ENCODE assay signal across 10 mouse cellular contexts in genomic region chr2:126782433-126782832, GRCm38 (mm10). TPM values are rescaled to one million over a fixed set of nuclear protein-coding genes. Genes with fewer than 3 reads are reported as not detected.
DNase-seq lines count a peak whose midpoint lies in the region; ATAC-seq lines count a peak whose summit lies in the region.
"Had no signal": no experiment of that assay in that cellular context is flagged by ENCODE, and none has a peak within 500 bp of the region (broad histone marks: within the 10 kb centered on the region; RNA-seq: fewer than 3 reads in every experiment).

No protein-coding gene starts in this region.

- H3K27me3 ChIP-seq in hindbrain, embryonic 15.5 days = no peaks in the 10 kb centered on the region
- no peaks in the 10 kb centered on the region for H3K27me3 ChIP-seq in hindbrain, embryonic 16.5 days (replicated peaks; ENCODE audit: control insufficient read depth, insufficient read depth, low read length)
- H3K27me3 ChIP-seq in intestine, embryonic 16.5 days (replicated peaks; ENCODE audit: control insufficient read depth, insufficient read depth, low read length) = no peaks in the 10 kb centered on the region
- H3K27me3 ChIP-seq: limb, embryonic 13.5 days; stomach, embryonic 15.5 days had no signal

- H3K4me2 ChIP-seq in hindbrain, embryonic 15.5 days = no peak overlapping the region
- no peak overlapping the region for H3K4me2 ChIP-seq in hindbrain, embryonic 16.5 days (ENCODE audit: low read length)
- H3K4me2 ChIP-seq in intestine, embryonic 16.5 days (ENCODE audit: low read depth, low read length) = no peak overlapping the region
- H3K4me2 ChIP-seq: limb, embryonic 13.5 days; stomach, embryonic 15.5 days had no signal

- no peak overlapping the region for H3K4me3 ChIP-seq in hindbrain, embryonic 15.5 days
- H3K4me3 ChIP-seq in hindbrain, embryonic 16.5 days (ENCODE audit: low read length) = no peak overlapping the region
- H3K4me3 ChIP-seq in intestine, embryonic 16.5 days (ENCODE audit: low read length) = no peak overlapping the region
- H3K4me3 ChIP-seq: limb, embryonic 13.5 days; stomach, embryonic 15.5 days had no signal

- H3K36me3 ChIP-seq in hindbrain, embryonic 15.5 days = no peaks in the 10 kb centered on the region
- no peaks in the 10 kb centered on the region for H3K36me3 ChIP-seq in hindbrain, embryonic 16.5 days (ENCODE audit: control insufficient read depth, insufficient read depth, low read length)
- no peaks in the 10 kb centered on the region for H3K36me3 ChIP-seq in intestine, embryonic 16.5 days (ENCODE audit: control insufficient read depth, insufficient read depth, low read length)
- H3K36me3 ChIP-seq: limb, embryonic 13.5 days; stomach, embryonic 15.5 days had no signal

- peak; percentile 57 for DNase-seq in MN1 (ENCODE audit: low spot score)
- peak; percentile 54 to 77 for DNase-seq in cerebellum, postnatal 25 days
- peak; percentile 47 to 69 for DNase-seq in lung, adult 18-20 months
- peak; percentile 86 for DNase-seq in skeletal muscle tissue, adult 2 months (ENCODE audit: low read depth, low spot score)

- WGBS in hindbrain, embryonic 15.5 days = 76% methylated on average over 3 of the region's 3 CpGs
- 85% methylated on average over 3 of the region's 3 CpGs for WGBS in hindbrain, embryonic 16.5 days
- 66% methylated on average over 3 of the region's 3 CpGs for WGBS in intestine, embryonic 16.5 days

- H3K27ac ChIP-seq in hindbrain, embryonic 15.5 days (replicated peaks) = no peak overlapping the region
- H3K27ac ChIP-seq in hindbrain, embryonic 16.5 days (ENCODE audit: low read depth, low read length) = no peak overlapping the region
- no peak overlapping the region for H3K27ac ChIP-seq in intestine, embryonic 16.5 days (ENCODE audit: low read length)
- H3K27ac ChIP-seq: limb, embryonic 13.5 days; stomach, embryonic 15.5 days had no signal

- no peak overlapping the region for H3K9ac ChIP-seq in hindbrain, embryonic 15.5 days
- H3K9ac ChIP-seq in hindbrain, embryonic 16.5 days (ENCODE audit: low read depth, low read length) = no peak overlapping the region
- no peak overlapping the region for H3K9ac ChIP-seq in intestine, embryonic 16.5 days (ENCODE audit: low read depth, low read length)
- H3K9ac ChIP-seq: limb, embryonic 13.5 days; stomach, embryonic 15.5 days had no signal

- no peaks in the 10 kb centered on the region for H3K4me1 ChIP-seq in hindbrain, embryonic 15.5 days (replicated peaks)
- H3K4me1 ChIP-seq in hindbrain, embryonic 16.5 days (ENCODE audit: control insufficient read depth, insufficient read depth, low read depth, low read length) = no peaks in the 10 kb centered on the region
- H3K4me1 ChIP-seq in intestine, embryonic 16.5 days (ENCODE audit: control insufficient read depth, insufficient read depth, low read length) = peaks cover 2% of the 10 kb centered on the region
- H3K4me1 ChIP-seq: stomach, embryonic 15.5 days had no signal

- 0 out of 2 replicates have a peak, but pooled peaks have one; percentile 8 for ATAC-seq in hindbrain, embryonic 15.5 days (ENCODE audit: low FRiP score, low read depth)
- ATAC-seq in hindbrain, embryonic 16.5 days = no peak
- ATAC-seq in intestine, embryonic 16.5 days = 0 out of 2 replicates have a peak, but pooled peaks have one; percentile 37
- no peak for ATAC-seq in activated CD4-positive, CD25-positive, alpha-beta regulatory T cell, adult 4 months

- no peaks in the 10 kb centered on the region for H3K9me3 ChIP-seq in hindbrain, embryonic 15.5 days
- no peaks in the 10 kb centered on the region for H3K9me3 ChIP-seq in hindbrain, embryonic 16.5 days (ENCODE audit: control insufficient read depth, low read length)
- no peaks in the 10 kb centered on the region for H3K9me3 ChIP-seq in intestine, embryonic 16.5 days (ENCODE audit: control insufficient read depth, low read length)
- H3K9me3 ChIP-seq: limb, embryonic 13.5 days; stomach, embryonic 15.5 days had no signal

RNA-seq across cellular contexts. Expression of gene Usp50, which starts 0.8 kb away (rescaled TPM):
- polyA plus RNA-seq in hindbrain, embryonic 15.5 days (2015; fragmentation: Nextera tagmentation; extraction: Ambion mirVana) = 2.0 and 2.4 TPM in 2 replicates
- polyA plus RNA-seq in hindbrain, embryonic 16.5 days (2015; fragmentation: Nextera tagmentation; extraction: Ambion mirVana) = 1.8 and 2.1 TPM in 2 replicates
- 1.4 and 1.5 TPM in 2 replicates for polyA plus RNA-seq in intestine, embryonic 16.5 days (2015; fragmentation: Nextera tagmentation; extraction: Ambion mirVana)
- 10 to 100 TPM in 1 of 2 experiments, 1 to 10 TPM in 1; 3.5 to 12.6 TPM for polyA plus RNA-seq in activated CD4-positive, CD25-positive, alpha-beta regulatory T cell, adult 4 months (2017; shearing (Covaris generic))

Comparison
In these comparisons a context has a peak if more than half of its experiments do, and no peak if none do; other contexts are left out.
1. ATAC-seq: peak in hindbrain, embryonic 15.5 days (single experiment) and intestine, embryonic 16.5 days (single experiment); none in hindbrain, embryonic 16.5 days (single experiment) and activated CD4-positive, CD25-positive, alpha-beta regulatory T cell, adult 4 months (single experiment).
2. Peak in every context shown above with its lines, with median percentiles within 50 percentile points of each other: DNase-seq.